8 mouse cellular contexts compared by ENCODE assay signal in genomic region chr5:113771213-113772162, GRCm38 (mm10). TPM values are rescaled to one million over a fixed set of nuclear protein-coding genes. Genes with fewer than 3 reads are reported as not detected.
DNase-seq lines count a peak whose midpoint lies in the region; ATAC-seq and TF ChIP-seq lines count a peak whose summit lies in the region.

No protein-coding gene starts in this region.

- H3ac ChIP-seq in C2C12 (ENCODE audit: control insufficient read depth, insufficient read length, low read depth) = peak overlapping the region; percentile 98

- peak; percentile 80 for ATAC-seq in erythroblast, adult 5-6 weeks (replicated peaks; ENCODE audit: low FRiP score, poor library complexity, severe bottlenecking)
- ATAC-seq in kidney, embryonic 15.5 days (replicated peaks; ENCODE audit: low FRiP score) = peak; percentile 81
- ATAC-seq in monocyte, adult 5-6 weeks (replicated peaks; ENCODE audit: insufficient number of reproducible peaks, low FRiP score, low TSS enrichment, poor library complexity, severe bottlenecking) = peak; percentile 64

- no peaks in the 10 kb centered on the region for H3K9me3 ChIP-seq in heart, embryonic 10.5 days
- no peaks in the 10 kb centered on the region for H3K9me3 ChIP-seq in kidney, embryonic 15.5 days (replicated peaks)

- peak overlapping the region; percentile 98 for H3K27ac ChIP-seq in heart, embryonic 10.5 days
- peak overlapping the region; percentile 98 for H3K27ac ChIP-seq in kidney, embryonic 15.5 days

- peaks cover 37% of the 10 kb centered on the region for H3K36me3 ChIP-seq in C2C12 (ENCODE audit: control insufficient read depth, insufficient read depth)
- peaks cover 58% of the 10 kb centered on the region for H3K36me3 ChIP-seq in heart, embryonic 10.5 days
- peaks cover 53% of the 10 kb centered on the region for H3K36me3 ChIP-seq in kidney, embryonic 15.5 days

- H3K79me3 ChIP-seq in C2C12 (ENCODE audit: low read depth) = peaks cover 48% of the 10 kb centered on the region

- peak overlapping the region; percentile 92 for H3K4me2 ChIP-seq in kidney, embryonic 15.5 days

- H3K79me2 ChIP-seq in C2C12 (ENCODE audit: control insufficient read depth, insufficient read depth) = peaks cover 61% of the 10 kb centered on the region

- under 1% methylated on average over 92 of the region's 97 CpGs for WGBS in heart, embryonic 10.5 days
- under 1% methylated on average over 89 of the region's 97 CpGs for WGBS in kidney, embryonic 15.5 days

- H3K4me3 ChIP-seq in C2C12 (ENCODE audit: insufficient read depth, poor library complexity, severe bottlenecking) = peak overlapping the region; percentile 96
- peak overlapping the region; percentile 83 for H3K4me3 ChIP-seq in heart, embryonic 10.5 days
- peak overlapping the region; percentile 86 for H3K4me3 ChIP-seq in kidney, embryonic 15.5 days (replicated peaks)

- DNase-seq in brain, adult 2 months (ENCODE audit: low read depth, low spot score) = peak; percentile 97
- DNase-seq in heart, embryonic 10.5 days (ENCODE audit: low spot score) = peak; percentile 95
- peak; percentile 89 for DNase-seq in liver
- peak; percentile 86 to 93 for DNase-seq in spleen, postnatal 4 days (ENCODE audit: low spot score in 2 of 2)

- peak overlapping the region; percentile 95 for H3K9ac ChIP-seq in kidney, embryonic 15.5 days

- no peaks in the 10 kb centered on the region for H3K27me3 ChIP-seq in C2C12 (ENCODE audit: control insufficient read depth, insufficient read depth, insufficient read length)
- no peaks in the 10 kb centered on the region for H3K27me3 ChIP-seq in heart, embryonic 10.5 days (ENCODE audit: insufficient read depth, poor library complexity, severe bottlenecking)
- no peaks in the 10 kb centered on the region for H3K27me3 ChIP-seq in kidney, embryonic 15.5 days

- no peak for TF ChIP-seq CTCF in C2C12 (IDR thresholded peaks at IDR 0.05; ENCODE audit: control insufficient read depth, insufficient read depth, insufficient read length)

- peaks cover 34% of the 10 kb centered on the region for H3K4me1 ChIP-seq in heart, embryonic 10.5 days
- H3K4me1 ChIP-seq in kidney, embryonic 15.5 days = peaks cover 34% of the 10 kb centered on the region

TF ChIP-seq in C2C12, 6 proteins besides CTCF, POLR2A, EP300 and RAD21:
- peak; percentile 46 for TF ChIP-seq MYOD1 (IDR thresholded peaks at IDR 0.05; ENCODE audit: control insufficient read depth, insufficient read length, low read depth)
- TF ChIP-seq USF1 (IDR thresholded peaks at IDR 0.05; ENCODE audit: low read depth) = no peak
- no peak for TF ChIP-seq FOSL1 (IDR thresholded peaks at IDR 0.05; ENCODE audit: insufficient read depth, low read length, poor library complexity, severe bottlenecking)
- peak; percentile 100 for TF ChIP-seq MAX (IDR thresholded peaks at IDR 0.05)
TF ChIP-seq in C2C12: peak in this region for 2.

RNA-seq across cellular contexts. Expression of gene Sart3, which starts 0.8 kb away (rescaled TPM):
- polyA plus RNA-seq in C2C12 (2012; fragmentation: generic; extraction: Trizol) = 53.4 TPM
- 4.0 and 6.1 TPM in 2 replicates for total RNA-seq in erythroblast, adult 5-6 weeks (2015; ENCODE audit: low replicate concordance)
- 13.8 and 23.1 TPM in 2 replicates for total RNA-seq in erythroblast, adult 5-6 weeks (2017; ENCODE audit: low replicate concordance)
- 46.0 and 63.9 TPM in 2 replicates for polyA plus RNA-seq in heart, embryonic 10.5 days (2016; fragmentation: Nextera tagmentation; extraction: Ambion mirVana)
- 57.6 and 59.2 TPM in 2 replicates for polyA plus RNA-seq in kidney, embryonic 15.5 days (2015; fragmentation: Nextera tagmentation; extraction: Ambion mirVana)
- 34.4 to 48.1 TPM (median 42.3 TPM) in 3 replicates for total RNA-seq in monocyte, adult 5-6 weeks (2017)

RNA-seq across cellular contexts. Expression of gene Iscu, which starts 1.1 kb away (rescaled TPM):
- 119 TPM for polyA plus RNA-seq in C2C12 (2012; fragmentation: generic; extraction: Trizol)
- 137 and 178 TPM in 2 replicates for total RNA-seq in erythroblast, adult 5-6 weeks (2015; ENCODE audit: low replicate concordance)
- total RNA-seq in erythroblast, adult 5-6 weeks (2017; ENCODE audit: low replicate concordance) = 139 and 170 TPM in 2 replicates
- 98.7 and 105 TPM in 2 replicates for polyA plus RNA-seq in heart, embryonic 10.5 days (2016; fragmentation: Nextera tagmentation; extraction: Ambion mirVana)
- 104 and 112 TPM in 2 replicates for polyA plus RNA-seq in kidney, embryonic 15.5 days (2015; fragmentation: Nextera tagmentation; extraction: Ambion mirVana)
- 110 to 223 TPM (median 180 TPM) in 3 replicates for total RNA-seq in monocyte, adult 5-6 weeks (2017)

RNA-seq across cellular contexts. Expression of gene Tmem119, which starts 28.8 kb away (rescaled TPM):
- 127 TPM for polyA plus RNA-seq in C2C12 (2012; fragmentation: generic; extraction: Trizol)
- 2.7 TPM in 1 of 2 replicates, not detected in the other for total RNA-seq in erythroblast, adult 5-6 weeks (2015; ENCODE audit: low replicate concordance)
- total RNA-seq in erythroblast, adult 5-6 weeks (2017; ENCODE audit: low replicate concordance) = 1.1 TPM in 1 of 2 replicates, not detected in the other
- polyA plus RNA-seq in heart, embryonic 10.5 days (2016; fragmentation: Nextera tagmentation; extraction: Ambion mirVana) = 13.5 and 42.1 TPM in 2 replicates
- polyA plus RNA-seq in kidney, embryonic 15.5 days (2015; fragmentation: Nextera tagmentation; extraction: Ambion mirVana) = 50.4 and 52.1 TPM in 2 replicates
- total RNA-seq in monocyte, adult 5-6 weeks (2017) = not detected in 3 replicates

RNA-seq across cellular contexts. Expression of gene Ficd, which starts 35.9 kb away (rescaled TPM):
- polyA plus RNA-seq in C2C12 (2012; fragmentation: generic; extraction: Trizol) = 2.6 TPM
- 1.3 TPM in 1 of 2 replicates, not detected in the other for total RNA-seq in erythroblast, adult 5-6 weeks (2015; ENCODE audit: low replicate concordance)
- total RNA-seq in erythroblast, adult 5-6 weeks (2017; ENCODE audit: low replicate concordance) = 0.56 and 0.94 TPM in 2 replicates
- 5.3 and 6.4 TPM in 2 replicates for polyA plus RNA-seq in heart, embryonic 10.5 days (2016; fragmentation: Nextera tagmentation; extraction: Ambion mirVana)
- polyA plus RNA-seq in kidney, embryonic 15.5 days (2015; fragmentation: Nextera tagmentation; extraction: Ambion mirVana) = 4.8 and 6.1 TPM in 2 replicates
- 2.0 to 4.7 TPM (median 4.2 TPM) in 3 replicates for total RNA-seq in monocyte, adult 5-6 weeks (2017)

RNA-seq across cellular contexts. Expression of gene 1700069L16Rik, which starts 46.9 kb away (rescaled TPM):
- polyA plus RNA-seq in C2C12 (2012; fragmentation: generic; extraction: Trizol) = not detected
- total RNA-seq in erythroblast, adult 5-6 weeks (2015; ENCODE audit: low replicate concordance) = not detected in 2 replicates
- not detected in 2 replicates for total RNA-seq in erythroblast, adult 5-6 weeks (2017; ENCODE audit: low replicate concordance)
- polyA plus RNA-seq in heart, embryonic 10.5 days (2016; fragmentation: Nextera tagmentation; extraction: Ambion mirVana) = not detected in 2 replicates
- polyA plus RNA-seq in kidney, embryonic 15.5 days (2015; fragmentation: Nextera tagmentation; extraction: Ambion mirVana) = not detected in 2 replicates
- not detected in 3 replicates for total RNA-seq in monocyte, adult 5-6 weeks (2017)

Comparison
In these comparisons a context has a peak if more than half of its experiments do, and no peak if none do; other contexts are left out.
1. Peak in every context shown above with its lines: DNase-seq, ATAC-seq, H3K4me3 ChIP-seq and H3K27ac ChIP-seq.